Mouse (Mus musculus) thymus, adult 18-20 months (tissue): ENCODE measurements around the gene Uhrf1.

Experiments
- DNase-seq, 2 experiments: peaks; one replicate each; pipeline ENCODE4 v3.0.0; 2022; ENCODE audit warnings: mixed read lengths in 2 of 2

The Uhrf1 gene

DNA sequence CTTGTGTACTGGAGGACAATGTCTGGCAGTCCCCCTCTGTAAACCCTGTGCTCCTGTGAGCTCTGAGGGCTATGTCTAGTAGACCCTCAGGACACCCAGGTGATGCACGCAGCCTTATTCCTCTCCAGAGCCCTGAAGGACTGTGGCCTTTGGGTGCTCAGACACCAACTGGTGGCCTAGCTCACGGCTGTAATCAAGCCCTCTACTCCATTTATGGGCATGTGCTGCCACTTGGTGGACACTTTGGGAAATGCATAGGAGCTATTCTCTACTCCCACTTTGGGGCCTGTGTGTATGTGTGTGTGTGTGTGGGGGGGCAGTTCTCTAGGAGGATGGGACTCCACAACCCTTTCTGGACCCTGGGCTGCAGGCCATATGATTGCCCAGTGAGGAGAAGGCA is 47.6 kb downstream of the Uhrf1 start:
- peak; percentile 46 to 57 for DNase-seq

DNA sequence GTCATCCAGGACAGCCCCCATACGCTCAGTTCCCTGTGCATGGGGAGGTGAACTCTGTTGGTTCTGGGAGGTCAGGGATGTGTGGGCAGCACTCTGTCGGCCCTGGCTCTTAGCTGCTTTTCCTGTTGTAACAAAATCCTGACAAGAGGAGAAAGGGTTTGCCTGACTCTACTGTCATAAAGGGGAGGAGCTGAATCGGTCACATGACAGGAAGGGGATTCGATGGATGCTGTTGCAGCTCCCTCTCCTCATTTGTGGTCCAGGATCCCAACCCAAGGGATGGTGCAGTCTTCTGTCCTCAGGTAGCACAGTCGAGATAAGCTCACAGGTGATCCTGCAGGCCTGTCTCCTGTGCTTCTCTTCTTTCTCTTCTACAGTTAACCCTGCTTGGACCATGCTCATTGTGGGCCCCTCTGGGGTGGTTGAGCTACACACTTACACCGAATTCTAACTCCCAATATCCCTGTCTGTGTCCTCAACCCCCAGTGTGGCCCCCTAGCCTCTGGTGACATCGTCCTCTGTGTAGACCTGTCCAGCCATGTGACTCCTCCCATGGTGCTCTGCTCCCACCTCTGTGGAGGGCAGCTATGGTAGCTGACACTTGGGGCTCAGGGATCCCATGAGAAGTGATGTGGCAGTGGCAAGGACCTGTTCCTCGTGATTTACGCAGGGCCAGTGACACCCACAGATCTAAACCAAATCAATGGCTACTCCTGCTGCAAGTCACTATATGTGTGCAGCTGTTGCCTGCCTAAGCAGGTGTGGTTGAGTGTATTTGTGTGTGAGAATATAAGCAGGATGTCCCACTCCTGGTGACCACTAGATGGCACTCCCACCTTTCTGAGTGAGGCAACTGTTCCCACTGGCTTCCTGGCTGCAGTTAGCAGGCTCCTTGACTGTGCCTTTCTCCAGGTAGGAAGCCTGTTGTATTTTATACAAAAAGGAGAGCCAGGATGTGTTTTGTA is 54.1 kb downstream of the Uhrf1 start:
- peak; percentile 29 to 54 for DNase-seq

DNA sequence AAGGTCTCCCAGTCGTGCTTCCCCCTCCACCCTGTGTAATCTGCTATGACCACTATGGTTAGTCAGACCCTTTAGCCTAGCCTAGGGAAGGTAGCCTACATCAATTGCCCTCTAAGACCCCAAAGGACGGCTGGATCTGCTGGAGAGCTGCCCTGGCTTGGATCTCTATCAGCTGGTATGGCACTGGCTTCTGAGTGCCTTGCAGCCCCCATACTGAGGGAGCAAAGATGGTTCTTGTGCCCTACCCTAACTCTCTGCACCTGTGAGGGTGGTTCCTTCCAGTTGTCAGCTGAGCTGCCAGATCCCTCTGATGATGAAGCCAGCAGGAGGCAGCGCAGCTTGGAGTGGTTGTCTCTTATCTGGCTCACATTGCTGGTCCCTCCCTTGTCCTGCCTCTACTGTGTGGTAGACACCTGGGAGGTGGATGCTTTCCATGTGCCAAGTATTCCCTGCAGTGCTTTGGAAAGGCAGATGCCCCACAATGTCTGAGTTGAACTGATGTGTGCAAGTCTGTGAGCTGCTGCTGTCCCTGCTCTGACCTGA is 56.1 kb downstream of the Uhrf1 start:
- DNase-seq: no peak

DNA sequence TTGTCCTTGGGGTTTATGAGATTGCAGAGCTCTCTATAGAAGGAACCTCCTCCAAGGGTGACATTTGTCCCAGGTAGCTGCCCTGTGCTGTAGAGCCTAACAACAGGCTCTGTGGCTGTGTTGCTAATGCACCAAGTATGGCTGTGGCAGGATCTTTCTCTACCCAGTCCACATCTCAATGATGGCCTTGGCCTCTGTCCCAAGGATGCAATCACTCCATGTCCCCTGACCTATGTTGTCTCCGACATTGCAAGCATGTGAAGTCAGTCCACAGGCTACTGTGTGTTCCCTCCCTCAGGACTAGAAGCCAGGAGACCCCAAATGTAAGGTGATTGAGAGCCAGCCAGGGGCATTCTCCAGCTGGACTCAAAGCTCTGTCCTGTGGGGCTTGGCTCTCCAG is 56.7 kb downstream of the Uhrf1 start:
- no peak for DNase-seq

DNA sequence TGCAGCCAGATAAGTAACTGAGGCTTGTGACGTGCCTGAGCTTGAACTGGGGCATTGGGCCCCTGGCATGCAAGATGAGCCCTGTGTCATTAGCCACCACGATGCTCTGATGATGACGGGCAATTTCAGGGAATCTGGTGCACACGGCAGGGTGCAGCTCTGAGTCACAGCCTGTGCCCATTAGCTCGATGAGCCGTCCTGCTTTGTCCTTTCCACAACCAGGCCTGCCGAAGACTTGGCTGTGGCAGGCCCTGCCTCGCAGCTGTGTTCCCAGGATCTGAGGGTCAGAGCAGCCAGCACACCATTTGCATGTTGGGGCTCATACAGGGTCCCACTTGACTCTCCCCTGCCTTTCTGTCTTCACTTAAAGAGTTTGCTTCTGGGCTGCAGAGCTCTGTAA is 57.3 kb downstream of the Uhrf1 start:
- no peak for DNase-seq

DNA sequence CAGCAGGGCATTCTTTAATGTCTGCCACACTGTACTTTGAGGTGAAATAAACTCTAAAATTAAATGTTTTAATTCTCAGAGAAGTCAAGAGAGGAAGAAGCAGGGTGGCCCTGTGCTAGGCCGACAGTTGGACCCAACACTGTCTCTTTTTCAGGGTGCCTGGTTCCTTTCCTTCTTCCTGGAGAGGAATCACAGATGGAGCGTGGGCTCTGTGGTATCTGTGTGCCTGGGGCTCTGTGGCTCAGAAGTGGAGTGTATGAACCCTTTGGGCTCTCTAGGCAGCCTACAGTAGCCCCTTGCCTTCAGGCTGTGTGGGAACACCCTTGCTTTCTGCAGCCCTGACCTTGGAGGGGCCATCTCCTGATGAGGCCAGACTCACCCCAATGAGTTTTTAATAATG is 58.4 kb downstream of the Uhrf1 start:
- no peak for DNase-seq

DNA sequence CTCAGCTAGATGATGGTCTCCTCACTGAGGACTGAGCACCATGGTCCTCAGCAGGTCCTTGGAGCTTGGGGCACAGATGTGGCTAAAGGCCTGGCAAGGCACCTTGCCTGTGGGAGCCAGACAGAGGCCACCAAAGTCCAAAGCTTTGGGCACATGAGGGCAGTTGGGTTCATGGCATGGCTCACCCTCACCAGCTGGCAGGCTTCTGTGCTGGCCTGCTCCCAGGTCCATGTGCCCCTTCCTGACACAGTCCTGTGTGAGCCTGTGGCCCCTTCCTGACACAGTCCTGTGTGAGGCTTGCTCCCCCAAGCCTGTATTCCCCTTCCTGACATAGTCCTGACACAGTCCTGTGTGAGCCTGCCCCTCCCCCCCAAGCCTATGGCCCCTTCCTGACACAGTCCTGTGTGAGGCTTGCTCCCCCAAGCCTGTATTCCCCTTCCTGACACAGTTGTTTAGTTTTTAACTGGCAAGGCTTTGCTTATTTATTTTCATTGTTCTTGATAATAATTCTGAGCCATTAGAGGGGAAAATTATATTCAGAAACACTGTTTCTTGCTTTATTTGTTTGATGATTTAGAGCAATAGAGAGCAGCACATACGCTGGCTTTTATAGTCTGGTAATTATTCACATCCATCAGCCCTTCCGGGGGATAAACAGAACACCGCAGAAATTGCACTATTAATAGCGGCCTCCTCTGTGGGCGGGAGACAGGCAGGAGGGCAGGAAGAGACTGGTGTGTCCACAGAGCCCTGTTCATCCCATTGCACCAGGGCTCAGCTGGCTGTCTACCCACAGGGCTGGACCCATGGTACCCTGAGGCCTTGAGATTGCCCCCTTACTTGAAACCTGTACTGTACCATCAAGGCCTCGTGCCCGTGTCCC is 62.9 kb downstream of the Uhrf1 start:
- DNase-seq: no peak

DNA sequence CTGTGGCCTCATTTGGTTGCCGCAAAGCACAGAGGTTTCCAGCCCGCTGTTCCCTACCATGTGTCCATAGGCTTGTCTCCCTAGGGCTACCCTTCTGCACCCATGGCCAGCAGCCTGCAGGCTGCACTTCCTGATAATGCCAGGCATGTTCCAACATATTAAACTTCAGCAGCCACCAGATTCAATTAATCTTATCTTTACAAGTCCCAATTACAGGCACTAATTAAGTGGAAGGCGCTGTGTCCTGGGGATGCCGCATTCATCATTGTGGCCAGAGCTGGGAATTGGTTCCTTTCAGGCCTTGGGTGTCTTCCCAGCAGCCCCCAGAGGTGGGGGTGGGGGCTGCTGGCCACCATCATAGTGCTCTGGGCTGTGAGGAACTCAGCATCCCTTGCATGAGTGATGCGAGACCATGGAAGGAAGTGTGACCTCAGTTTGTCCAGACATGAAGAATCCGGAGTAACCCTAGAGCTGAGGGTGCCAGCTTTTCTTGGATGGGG is 65.2 kb downstream of the Uhrf1 start:
- DNase-seq: no peak

DNA sequence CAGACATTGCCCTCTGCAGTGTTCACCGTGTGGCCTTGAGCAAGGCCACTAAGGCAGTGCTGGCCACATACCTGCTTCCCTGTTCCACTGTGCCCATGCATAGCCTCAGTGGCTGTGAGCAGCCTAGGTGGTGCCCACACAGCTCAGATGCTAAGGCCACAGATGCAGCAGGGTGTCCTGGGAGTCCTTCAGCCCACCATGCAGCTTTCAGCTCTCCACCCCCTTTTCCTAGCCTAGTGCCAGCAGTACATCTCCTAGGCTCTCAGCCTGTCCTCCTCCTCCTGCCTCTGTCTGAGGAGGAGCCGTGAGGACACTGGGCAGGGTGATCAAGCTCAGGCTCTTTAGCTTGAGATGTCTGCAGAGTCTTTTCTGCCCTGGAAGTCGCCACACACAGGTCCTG is 67.0 kb downstream of the Uhrf1 start:
- DNase-seq: no peak

DNA sequence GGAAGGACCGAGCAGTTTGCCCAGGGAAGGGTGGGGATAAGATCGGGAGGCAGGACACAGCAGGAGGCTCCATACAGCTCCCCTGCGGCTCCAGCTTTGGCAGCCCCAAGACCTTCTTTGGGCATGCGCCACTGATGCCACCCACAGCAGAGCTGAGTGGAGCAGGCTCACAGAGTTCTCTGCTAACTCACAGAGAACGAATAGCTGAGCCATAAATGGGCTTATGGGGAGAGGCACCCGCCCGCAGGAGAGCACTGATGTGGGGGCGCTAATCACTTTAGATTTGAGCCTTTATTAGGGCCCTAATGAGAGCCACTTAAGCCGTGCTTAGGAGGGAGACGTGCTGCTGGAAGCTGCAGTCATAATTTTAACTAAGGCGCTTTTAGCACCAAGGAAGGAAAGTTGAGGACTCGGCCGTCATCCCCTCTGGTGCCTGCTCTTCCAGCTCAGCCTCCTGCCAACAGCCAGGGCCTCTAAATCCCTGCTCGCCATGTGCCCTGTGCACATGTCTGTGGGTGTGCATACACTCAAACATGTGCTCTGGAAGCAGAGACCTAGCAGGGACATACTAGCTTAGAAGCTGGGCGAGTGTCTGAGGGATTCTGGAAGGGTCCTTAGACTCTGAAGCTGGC is 68.0 kb downstream of the Uhrf1 start:
- DNase-seq: no peak

DNA sequence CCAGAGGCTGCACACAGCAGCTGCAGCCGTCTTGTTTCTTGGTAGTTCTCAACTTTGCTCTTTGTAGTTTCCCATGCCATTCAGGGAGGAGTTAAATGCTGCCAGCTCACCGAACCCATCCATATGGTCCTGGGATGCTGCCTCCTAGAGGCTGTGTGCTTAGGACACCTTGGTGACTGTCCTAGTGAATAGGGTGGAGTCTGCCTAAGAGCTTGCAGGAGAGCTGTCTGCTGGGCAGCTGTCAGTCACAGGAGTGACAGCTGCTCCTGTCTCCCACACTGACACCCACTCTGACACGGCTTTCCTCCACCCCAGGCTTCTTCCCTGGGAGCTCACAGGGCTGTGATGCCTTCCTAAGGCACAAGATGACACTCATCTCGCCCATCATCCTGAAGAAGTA is 69.0 kb downstream of the Uhrf1 start:
- no peak for DNase-seq
